In genomic region chr16:10399160-10399559, GRCm38 (mm10) we compare ENCODE assay signal across 8 mouse cellular contexts. TPM values are rescaled to one million over a fixed set of nuclear protein-coding genes. Genes with fewer than 3 reads are reported as not detected.
DNase-seq lines count a peak whose midpoint lies in the region; ATAC-seq and TF ChIP-seq lines count a peak whose summit lies in the region.

No protein-coding gene starts in this region.

- H3K4me1 ChIP-seq in liver, embryonic 14.5 days (replicated peaks; ENCODE audit: control insufficient read depth in 2 of 2, insufficient read depth in 2 of 2, low read length in 1 of 2): no peaks in the 10 kb centered on the region

- no peak overlapping the region for H3K4me3 ChIP-seq in liver, embryonic 14.5 days (ENCODE audit: insufficient read depth in 1 of 2, low read depth in 2 of 2, low read length in 2 of 2)

- TF ChIP-seq EP300 in liver, embryonic 14.5 days (IDR thresholded peaks at IDR 0.05; ENCODE audit: low read depth): no peak

- peak; percentile 72 for DNase-seq in CD4-positive helper T cell, adult 2 months (ENCODE audit: low read depth, low spot score)
- DNase-seq in cerebellum, postnatal 36 days: peak; percentile 87 to 91
- DNase-seq in gastrocnemius, postnatal 10 days: peak; percentile 87
- DNase-seq in kidney, postnatal 10 days: peak; percentile 91
- DNase-seq in liver, embryonic 14.5 days (ENCODE audit: low read depth in 3 of 3, low spot score in 3 of 3): peak in 2 of 3 experiments; percentile 24 to 39
- peak; percentile 92 for DNase-seq in retina, embryonic 14.5 days (ENCODE audit: low spot score)
- DNase-seq in thymus, postnatal 4 days: peak; percentile 90

- no peak overlapping the region for H3K27ac ChIP-seq in liver, embryonic 14.5 days

- H3K27me3 ChIP-seq in liver, embryonic 14.5 days (ENCODE audit: control insufficient read depth, insufficient read depth, low read length): peaks cover 11% of the 10 kb centered on the region

- 27% methylated on average over 7 of the region's 7 CpGs for WGBS in liver, embryonic 14.5 days (ENCODE audit: insufficient replicate concordance)

- H3K4me2 ChIP-seq in liver, embryonic 14.5 days (ENCODE audit: low read depth): no peak overlapping the region

- TF ChIP-seq CTCF in liver, embryonic 14.5 days (IDR thresholded peaks at IDR 0.05; ENCODE audit: low read depth): peak; percentile 96

- H3K9me3 ChIP-seq in liver, embryonic 14.5 days (ENCODE audit: control insufficient read depth, low read length): no peaks in the 10 kb centered on the region

- ATAC-seq in activated CD4-positive, CD25-positive, alpha-beta regulatory T cell, adult 4 months: peak; percentile 61
- no peak; the same call in 1 of the 2 replicates for ATAC-seq in liver, embryonic 14.5 days (ENCODE audit: insufficient read depth)

- no peaks in the 10 kb centered on the region for H3K36me3 ChIP-seq in liver, embryonic 14.5 days (replicated peaks; ENCODE audit: control insufficient read depth, insufficient read depth, low read depth)

- H3K9ac ChIP-seq in liver, embryonic 14.5 days (replicated peaks): no peak overlapping the region

RNA-seq across cellular contexts. Expression of gene Tekt5, which starts 3.9 kb away (rescaled TPM):
- polyA plus RNA-seq in activated CD4-positive, CD25-positive, alpha-beta regulatory T cell, adult 4 months (2017; shearing (Covaris generic)): not detected
- total RNA-seq in gastrocnemius, postnatal 10 days (2021): under 1 TPM; 0.23 to 0.31 TPM
- polyA plus RNA-seq in liver, embryonic 14.5 days (2012; rRNA removed): 0.13 and 0.15 TPM in 2 replicates
- polyA plus RNA-seq in liver, embryonic 14.5 days (2014; fragmentation: Nextera tagmentation; extraction: Ambion mirVana): 0.10 TPM in 2 replicates

RNA-seq across cellular contexts. Expression of gene Nubp1, which starts 12.6 kb away (rescaled TPM):
- 10 to 100 TPM; 68.5 to 77.0 TPM for polyA plus RNA-seq in activated CD4-positive, CD25-positive, alpha-beta regulatory T cell, adult 4 months (2017; shearing (Covaris generic))
- 1 to 10 TPM; 7.8 to 8.5 TPM for total RNA-seq in gastrocnemius, postnatal 10 days (2021)
- polyA plus RNA-seq in liver, embryonic 14.5 days (2012; rRNA removed): 15.2 and 20.2 TPM in 2 replicates
- polyA plus RNA-seq in liver, embryonic 14.5 days (2014; fragmentation: Nextera tagmentation; extraction: Ambion mirVana): 31.6 and 34.4 TPM in 2 replicates

RNA-seq across cellular contexts. Expression of gene Tvp23a, which starts 48.0 kb away (rescaled TPM):
- 1 to 10 TPM; 1.4 to 1.6 TPM for polyA plus RNA-seq in activated CD4-positive, CD25-positive, alpha-beta regulatory T cell, adult 4 months (2017; shearing (Covaris generic))
- total RNA-seq in gastrocnemius, postnatal 10 days (2021): 1 to 10 TPM; 1.2 TPM
- 0.15 and 0.28 TPM in 2 replicates for polyA plus RNA-seq in liver, embryonic 14.5 days (2012; rRNA removed)
- polyA plus RNA-seq in liver, embryonic 14.5 days (2014; fragmentation: Nextera tagmentation; extraction: Ambion mirVana): 0.20 and 0.61 TPM in 2 replicates

Comparison
In these comparisons a context has a peak if more than half of its experiments do, and no peak if none do; other contexts are left out.
1. DNase-seq: peak in every context shown above with its lines; median percentile 92 in retina, embryonic 14.5 days; 91 in kidney, postnatal 10 days; 90 in thymus, postnatal 4 days; 89 in cerebellum, postnatal 36 days; 87 in gastrocnemius, postnatal 10 days; 72 in CD4-positive helper T cell, adult 2 months; 32 in liver, embryonic 14.5 days.